In genomic region chr7:69964002-69964401, GRCm38 (mm10) we compare ENCODE assay signal across 27 mouse cellular contexts.
A peak's percentile ranks its signal among the peaks of the same experiment; 100 is the strongest.
DNase-seq lines count a peak whose midpoint lies in the region; ATAC-seq and TF ChIP-seq lines count a peak whose summit lies in the region.
"Had no signal": no experiment of that assay in that cellular context is flagged by ENCODE, and none has a peak within 500 bp of the region (broad histone marks: within the 10 kb centered on the region; RNA-seq: fewer than 3 reads in every experiment).

No protein-coding gene starts in this region.

- ATAC-seq in lung, embryonic 14.5 days (ENCODE audit: insufficient read depth) = peak; percentile 66; the same call in 1 of the 2 replicates
- ATAC-seq in stomach, embryonic 16.5 days (ENCODE audit: insufficient read depth, low FRiP score) = peak; percentile 33; the same call in 1 of the 2 replicates
- ATAC-seq in stomach, postnatal 0 days (ENCODE audit: low FRiP score, low TSS enrichment) = no peak
- no peak for ATAC-seq in forebrain, postnatal 0 days
- ATAC-seq: forebrain, embryonic 13.5 days; forebrain, embryonic 16.5 days; hindbrain, postnatal 0 days; Patski had no signal

- TF ChIP-seq EP300 in stomach, postnatal 0 days (optimal IDR thresholded peaks at IDR 0.05) = no peak

- peak; percentile 45 for DNase-seq in lung, embryonic 14.5 days
- DNase-seq in lung, adult 18-20 months = no peak
- DNase-seq in stomach, postnatal 0 days (ENCODE audit: low spot score) = no peak
- DNase-seq in lung, postnatal 36 days = peak; percentile 3
- no peak for DNase-seq in forebrain, postnatal 0 days
- DNase-seq: adrenal gland, postnatal 10 days; adrenal gland, postnatal 36 days; B cell, adult 2 months; cerebellum, adult 18-20 months; cerebellum, adult 9-10 months; cerebellum, postnatal 14 days; gastrocnemius, adult 2 months; gastrocnemius, postnatal 14 days; heart, adult 18-20 months; heart, postnatal 10 days; heart, postnatal 4 days had no signal

- no peak overlapping the region for H3K27ac ChIP-seq in lung, embryonic 14.5 days (ENCODE audit: low read depth)
- no peak overlapping the region for H3K27ac ChIP-seq in stomach, embryonic 16.5 days (ENCODE audit: low read length)
- no peak overlapping the region for H3K27ac ChIP-seq in stomach, postnatal 0 days (replicated peaks)
- no peak overlapping the region for H3K27ac ChIP-seq in forebrain, postnatal 0 days (ENCODE audit: low read depth, low read length)
- H3K27ac ChIP-seq: forebrain, embryonic 10.5 days; forebrain, embryonic 13.5 days; gastrocnemius, adult 2 months; heart, embryonic 15.5 days; hindbrain, embryonic 14.5 days; hindbrain, postnatal 0 days had no signal

- H3K9ac ChIP-seq in lung, embryonic 14.5 days = no peak overlapping the region
- no peak overlapping the region for H3K9ac ChIP-seq in stomach, embryonic 16.5 days (ENCODE audit: low read length)
- H3K9ac ChIP-seq in stomach, postnatal 0 days (ENCODE audit: low read length) = no peak overlapping the region
- H3K9ac ChIP-seq in forebrain, postnatal 0 days = no peak overlapping the region
- H3K9ac ChIP-seq: forebrain, embryonic 13.5 days; heart, embryonic 12.5 days; heart, embryonic 15.5 days; hindbrain, embryonic 14.5 days had no signal

- TF ChIP-seq CTCF in lung, embryonic 14.5 days (IDR thresholded peaks at IDR 0.05; ENCODE audit: low read depth) = no peak
- no peak for TF ChIP-seq CTCF in stomach, postnatal 0 days (IDR thresholded peaks at IDR 0.05; ENCODE audit: low read depth)
- TF ChIP-seq CTCF in forebrain, postnatal 0 days (IDR thresholded peaks at IDR 0.05; ENCODE audit: low read depth) = no peak

- H3K4me3 ChIP-seq in lung, embryonic 14.5 days (ENCODE audit: low read depth, low read length) = no peak overlapping the region
- H3K4me3 ChIP-seq in stomach, embryonic 16.5 days (replicated peaks; ENCODE audit: low read length) = no peak overlapping the region
- H3K4me3 ChIP-seq in stomach, postnatal 0 days (ENCODE audit: low read depth, low read length) = no peak overlapping the region
- H3K4me3 ChIP-seq in forebrain, postnatal 0 days (ENCODE audit: low read depth, low read length) = no peak overlapping the region
- H3K4me3 ChIP-seq: forebrain, embryonic 10.5 days; forebrain, embryonic 13.5 days; gastrocnemius, adult 2 months; heart, embryonic 12.5 days; heart, embryonic 15.5 days had no signal

- H3K4me1 ChIP-seq in lung, embryonic 14.5 days (ENCODE audit: insufficient read depth) = no peaks in the 10 kb centered on the region
- no peaks in the 10 kb centered on the region for H3K4me1 ChIP-seq in stomach, embryonic 16.5 days (ENCODE audit: control insufficient read depth, insufficient read depth, low read length)
- H3K4me1 ChIP-seq in stomach, postnatal 0 days (replicated peaks; ENCODE audit: control insufficient read depth, insufficient read depth) = no peaks in the 10 kb centered on the region
- H3K4me1 ChIP-seq in forebrain, postnatal 0 days (ENCODE audit: insufficient read depth) = no peaks in the 10 kb centered on the region
- H3K4me1 ChIP-seq: forebrain, embryonic 10.5 days; forebrain, embryonic 13.5 days; heart, embryonic 12.5 days; heart, embryonic 15.5 days had no signal

- no peaks in the 10 kb centered on the region for H3K36me3 ChIP-seq in lung, embryonic 14.5 days (ENCODE audit: insufficient read depth)
- no peaks in the 10 kb centered on the region for H3K36me3 ChIP-seq in stomach, embryonic 16.5 days (ENCODE audit: control insufficient read depth, insufficient read depth, low read length)
- H3K36me3 ChIP-seq in stomach, postnatal 0 days (ENCODE audit: control insufficient read depth, insufficient read depth, low read length) = no peaks in the 10 kb centered on the region; the same call in 1 of the 2 replicates
- H3K36me3 ChIP-seq in forebrain, postnatal 0 days (ENCODE audit: insufficient read depth) = no peaks in the 10 kb centered on the region
- H3K36me3 ChIP-seq: forebrain, embryonic 10.5 days; G1E; heart, embryonic 12.5 days; heart, embryonic 15.5 days had no signal

- no peak overlapping the region for H3K4me2 ChIP-seq in lung, embryonic 14.5 days
- no peak overlapping the region for H3K4me2 ChIP-seq in stomach, embryonic 16.5 days (ENCODE audit: low read depth, low read length)
- no peak overlapping the region for H3K4me2 ChIP-seq in stomach, postnatal 0 days (replicated peaks; ENCODE audit: low read depth)
- H3K4me2 ChIP-seq in forebrain, postnatal 0 days (ENCODE audit: low read depth) = no peak overlapping the region
- H3K4me2 ChIP-seq: forebrain, embryonic 13.5 days; heart, embryonic 12.5 days; heart, embryonic 15.5 days; hindbrain, embryonic 14.5 days had no signal

- 38% methylated on average over 8 of the region's 8 CpGs for WGBS in lung, embryonic 14.5 days
- WGBS in stomach, embryonic 16.5 days = 56% methylated on average over 8 of the region's 8 CpGs
- WGBS in stomach, postnatal 0 days = 69% methylated on average over 8 of the region's 8 CpGs
- WGBS in forebrain, postnatal 0 days = 78% methylated on average over 8 of the region's 8 CpGs

- no peaks in the 10 kb centered on the region for H3K27me3 ChIP-seq in lung, embryonic 14.5 days (ENCODE audit: insufficient read depth, low read length)
- H3K27me3 ChIP-seq in stomach, embryonic 16.5 days (ENCODE audit: control insufficient read depth, insufficient read depth, low read length) = no peaks in the 10 kb centered on the region
- H3K27me3 ChIP-seq in stomach, postnatal 0 days (ENCODE audit: control insufficient read depth, insufficient read depth, low read length) = no peaks in the 10 kb centered on the region
- no peaks in the 10 kb centered on the region for H3K27me3 ChIP-seq in forebrain, postnatal 0 days (ENCODE audit: insufficient read depth, low read length)
- H3K27me3 ChIP-seq: CH12.LX; heart, embryonic 12.5 days; heart, embryonic 15.5 days had no signal

- no peaks in the 10 kb centered on the region for H3K9me3 ChIP-seq in lung, embryonic 14.5 days (ENCODE audit: low read depth, low read length)
- no peaks in the 10 kb centered on the region for H3K9me3 ChIP-seq in stomach, embryonic 16.5 days (replicated peaks; ENCODE audit: control insufficient read depth, low read length)
- H3K9me3 ChIP-seq in stomach, postnatal 0 days (ENCODE audit: control insufficient read depth, low read length) = no peaks in the 10 kb centered on the region
- no peaks in the 10 kb centered on the region for H3K9me3 ChIP-seq in forebrain, postnatal 0 days (ENCODE audit: low read length)
- H3K9me3 ChIP-seq: forebrain, embryonic 10.5 days; forebrain, embryonic 13.5 days; heart, embryonic 12.5 days; heart, embryonic 15.5 days had no signal

Comparison
In these comparisons a context has a peak if more than half of its experiments do, and no peak if none do; other contexts are left out.
1. ATAC-seq: peak in lung, embryonic 14.5 days (single experiment) and stomach, embryonic 16.5 days (single experiment); none in stomach, postnatal 0 days (single experiment) and forebrain, postnatal 0 days (single experiment).
2. DNase-seq: peak in lung, embryonic 14.5 days (single experiment) and lung, postnatal 36 days (single experiment); none in lung, adult 18-20 months (0 of 2), stomach, postnatal 0 days (single experiment) and forebrain, postnatal 0 days (single experiment).